Mouse (Mus musculus) kidney, embryonic 16.5 days (tissue): Measurements from ENCODE around the gene Olfr305. TPM values are rescaled to one million over a fixed set of nuclear protein-coding genes. Genes with fewer than 3 reads are reported as not detected.

Experiments used
- ATAC-seq: fragments of 200-750 bp; cut with Nextera tagmentation; 2 replicates; pipeline ENCODE4 v1.8.0; 2017; ENCODE audit warnings: moderate TSS enrichment; ENCODE audit not compliant: low FRiP score, low TSS enrichment
- H3K27ac ChIP-seq: fragments of 300-500 bp; sonication (generic); 2 replicates; pipeline ENCODE4 v1.5.1; 2014; ENCODE audit warnings: low read length
- H3K27me3 ChIP-seq: fragments of 300-500 bp; sonication (generic); 2 replicates; pipeline ENCODE4 v1.6.1; 2014; ENCODE audit warnings: low read length, control low read depth, mixed read lengths; ENCODE audit not compliant: insufficient read depth
- H3K36me3 ChIP-seq: fragments of 300-500 bp; sonication (generic); 2 replicates; pipeline ENCODE4 v1.6.1; 2014; ENCODE audit warnings: low read length, control low read depth, mixed read lengths; ENCODE audit not compliant: insufficient read depth
- H3K4me1 ChIP-seq: fragments of 300-500 bp; sonication (generic); 2 replicates; pipeline ENCODE4 v1.6.1; 2014; ENCODE audit warnings: low read length, control low read depth, mixed read lengths; ENCODE audit not compliant: insufficient read depth
- H3K4me2 ChIP-seq: fragments of 300-500 bp; sonication (generic); replicated peaks from 2 replicates; pipeline ENCODE4 v1.6.1; 2014; ENCODE audit warnings: low read depth, low read length
- H3K4me3 ChIP-seq: fragments of 300-500 bp; sonication (generic); 2 replicates; pipeline ENCODE4 v1.5.1; 2014; ENCODE audit warnings: mild to moderate bottlenecking, low read length
- H3K9ac ChIP-seq: fragments of 300-500 bp; sonication (generic); replicated peaks from 2 replicates; pipeline ENCODE4 v1.6.1; 2014; ENCODE audit warnings: low read length
- H3K9me3 ChIP-seq: fragments of 300-500 bp; sonication (generic); 2 replicates; pipeline ENCODE4 v1.6.1; 2016; ENCODE audit warnings: low read length, control low read depth
- WGBS: fragments of 180-500 bp; shearing (Covaris S2); extraction: QIAGEN DNeasy Blood & Tissue Kit; methylation state at CpG from one replicate; pipeline ENCODE4 v1.1.7; 2014; 5-methylcytosine and 5-hydroxymethylcytosine counted together
- polyA plus RNA-seq: library from polyadenylated mRNA; unstranded; fragments of >200 nt; fragmentation: Nextera tagmentation; extraction: Ambion mirVana; gene quantifications from 2 replicates; pipeline ENCODE4 v1.2.1, GENCODE M21; 2015

The Olfr305 gene
- polyA plus RNA-seq, 1 experiment from 2014 or later, result not detected

DNA sequence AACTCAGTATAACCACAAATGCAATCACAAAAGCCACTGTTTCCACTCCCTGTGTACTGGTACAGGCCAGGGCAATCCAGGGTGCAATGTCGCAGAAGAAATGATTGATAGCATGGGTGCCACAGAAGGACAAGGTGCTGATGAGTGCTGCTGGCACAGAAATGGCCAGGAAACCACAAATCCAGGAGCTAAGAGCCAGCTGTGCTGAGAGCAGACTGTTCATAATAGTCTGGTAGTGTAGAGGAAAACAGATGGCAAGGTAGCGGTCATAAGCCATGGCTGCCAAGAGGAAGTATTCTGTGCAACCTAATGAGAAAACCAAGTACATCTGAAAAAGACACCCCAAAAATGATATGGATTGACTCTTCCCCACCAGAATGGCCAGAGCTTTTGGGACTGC lies 45.4 kb downstream of the Olfr305 start:
- Histone ChIP-seq H3K4me1 (no peaks in the 10 kb centered on the region), H3K27me3 (no peaks in the 10 kb centered on the region), H3K27ac (no peak overlapping the region), H3K36me3 (no peaks in the 10 kb centered on the region), H3K4me2 (no peak overlapping the region), H3K9ac (no peak overlapping the region), H3K9me3 (no peaks in the 10 kb centered on the region), H3K4me3 (no peak overlapping the region)
- ATAC-seq, result no peak
- 93% methylated on average over 2 of the region's 2 CpGs for WGBS

GRCm38 (mm10) chr7:86313608-86314007 lies 53.1 kb downstream of the Olfr305 start, which contains the start of gene Olfr309:
TSS of gene Olfr309 (minus strand) at chr7:86313708.
- Histone ChIP-seq H3K4me2 (no peak within 1 kb of the TSS), H3K4me1 (no peaks in the 10 kb centered on the region), H3K27ac (no peak within 1 kb of the TSS), H3K9me3 (no peaks in the 10 kb centered on the region), H3K36me3 (no peaks in the 10 kb centered on the region), H3K4me3 (no peak within 1 kb of the TSS), H3K9ac (no peak within 1 kb of the TSS), H3K27me3 (no peaks in the 10 kb centered on the region)
- 67% methylated on average over 2 of the region's 2 CpGs for WGBS
- no peak for ATAC-seq

Other genes with a start within 250 kb of the Olfr305 start
- not detected in 2 replicates for gene Vmn2r75, start 195.2 kb downstream of the Olfr305 start, polyA plus RNA-seq
- not detected in 2 replicates for gene Vmn2r76, start 120.6 kb downstream of the Olfr305 start, polyA plus RNA-seq
- gene Olfr310, start 89.8 kb downstream of the Olfr305 start, polyA plus RNA-seq, result not detected in 2 replicates
- not detected in 2 replicates for gene Olfr309, start 53.2 kb downstream of the Olfr305 start, polyA plus RNA-seq
- not detected in 2 replicates for gene Olfr308, start 41.3 kb downstream of the Olfr305 start, polyA plus RNA-seq
- gene Olfr307, start 29.3 kb downstream of the Olfr305 start, polyA plus RNA-seq, result not detected in 2 replicates
- gene Olfr304, start 19.7 kb upstream of the Olfr305 start, polyA plus RNA-seq, result not detected in 2 replicates
- not detected in 2 replicates for gene Olfr303, start 30.9 kb upstream of the Olfr305 start, polyA plus RNA-seq
- gene Olfr301, start 36.9 kb upstream of the Olfr305 start, polyA plus RNA-seq, result not detected in 2 replicates
- not detected in 2 replicates for gene Olfr299, start 93.0 kb upstream of the Olfr305 start, polyA plus RNA-seq
- gene Olfr298, start 125.6 kb upstream of the Olfr305 start, polyA plus RNA-seq, result not detected in 2 replicates
- not detected in 2 replicates for gene Olfr297, start 153.0 kb upstream of the Olfr305 start, polyA plus RNA-seq
- gene Olfr295, start 216.9 kb upstream of the Olfr305 start, polyA plus RNA-seq, result not detected in 2 replicates
- gene Olfr294, start 249.7 kb upstream of the Olfr305 start, polyA plus RNA-seq, result not detected in 2 replicates